Mouse (Mus musculus) lung, postnatal 0 days (tissue): ENCODE measurements at regions not wholly inside any gene's neighbourhood (a gene's known extent, or its start where the extent isn't known, plus 50 kb on each side); places are given as distances from the start of the nearest gene placed in this dataset.

Experiments used
- ATAC-seq: fragments of 200-750 bp; cut with Nextera tagmentation; 2 replicates; pipeline ENCODE4 v1.8.0; 2017; ENCODE audit warnings: moderate library complexity
- DNase-seq: peaks from one replicate; pipeline ENCODE4 v3.0.0-alpha.2; 2016; ENCODE audit warnings: low spot score
- H3K27ac ChIP-seq: fragments of 300-500 bp; sonication (generic); 2 replicates; pipeline ENCODE4 v1.5.1; 2014; ENCODE audit warnings: antibody characterized with exemption, mild to moderate bottlenecking, low read length, mixed read lengths
- H3K27me3 ChIP-seq: fragments of 300-500 bp; sonication (generic); replicated peaks from 2 replicates; pipeline ENCODE4 v1.6.1; 2014; ENCODE audit warnings: low read length, mixed read lengths; ENCODE audit not compliant: insufficient read depth
- H3K36me3 ChIP-seq: fragments of 300-500 bp; sonication (generic); 2 replicates; pipeline ENCODE4 v1.6.1; 2014; ENCODE audit warnings: low read length, mixed read lengths; ENCODE audit not compliant: insufficient read depth
- H3K4me1 ChIP-seq: fragments of 300-500 bp; sonication (generic); 2 replicates; pipeline ENCODE4 v1.6.1; 2014; ENCODE audit warnings: antibody characterized with exemption, low read depth, low read length, mixed read lengths; ENCODE audit not compliant: insufficient read depth
- H3K4me2 ChIP-seq: fragments of 300-500 bp; sonication (generic); replicated peaks from 2 replicates; pipeline ENCODE4 v1.6.1; 2014; ENCODE audit warnings: low read depth, mild to moderate bottlenecking, low read length, moderate library complexity, mixed read lengths
- H3K4me3 ChIP-seq: fragments of 300-500 bp; sonication (generic); 2 replicates; pipeline ENCODE4 v1.5.1; 2014; ENCODE audit warnings: low read depth, low read length
- H3K9ac ChIP-seq: fragments of 300-500 bp; sonication (generic); replicated peaks from 2 replicates; pipeline ENCODE4 v1.6.1; 2014; ENCODE audit warnings: low read depth, mild to moderate bottlenecking
- H3K9me3 ChIP-seq: fragments of 300-500 bp; sonication (generic); 2 replicates; pipeline ENCODE4 v1.6.1; 2016; ENCODE audit warnings: low read length, mixed read lengths
- CTCF ChIP-seq: IDR thresholded peaks from 2 replicates; pipeline ENCODE4 v1.5.1; 2016; ENCODE audit warnings: antibody characterized with exemption, mild to moderate bottlenecking
- EP300 ChIP-seq: IDR thresholded peaks from 2 replicates; pipeline ENCODE4 v1.6.1; 2016; ENCODE audit warnings: antibody characterized with exemption, mild to moderate bottlenecking, control low read depth
- WGBS: fragments of 180-500 bp; shearing (Covaris S2); extraction: QIAGEN DNeasy Blood & Tissue Kit; methylation state at CpG from one replicate; pipeline ENCODE4 v1.1.7; 2014; 5-methylcytosine and 5-hydroxymethylcytosine counted together

- peak; percentile 24 for DNase-seq
- no peaks in the 10 kb centered on the region for H3K9me3 ChIP-seq
- no peaks in the 10 kb centered on the region for H3K27me3 ChIP-seq
- no peaks in the 10 kb centered on the region for H3K4me1 ChIP-seq
- H3K27ac ChIP-seq: no peak overlapping the region
- no peak overlapping the region for H3K9ac ChIP-seq
- 66% methylated on average over 4 of the region's 4 CpGs for WGBS
- no peaks in the 10 kb centered on the region for H3K36me3 ChIP-seq
- no peak for TF ChIP-seq EP300
- no peak for TF ChIP-seq CTCF
- H3K4me3 ChIP-seq: no peak overlapping the region
- ATAC-seq: no peak
- no peak overlapping the region for H3K4me2 ChIP-seq
These were observed 144.8 kb upstream of the Ado start for GRCm38 (mm10) chr10:67693586-67693985.

- no peaks in the 10 kb centered on the region for H3K4me1 ChIP-seq
- WGBS: 89% methylated on average over 15 of the region's 15 CpGs
- ATAC-seq: no peak
These were observed 141.4 kb upstream of the Ado start for GRCm38 (mm10) chr10:67689944-67690670.

GRCm38 (mm10) chr10:67679382-67679781 lies 130.6 kb upstream of the Ado start:
- DNase-seq (no peak), ATAC-seq (no peak)
- H3K4me3 ChIP-seq: no peak overlapping the region
- no peak overlapping the region for H3K9ac ChIP-seq
- H3K4me2 ChIP-seq: no peak overlapping the region
- WGBS: 87% methylated on average over 4 of the region's 4 CpGs
- no peaks in the 10 kb centered on the region for H3K36me3 ChIP-seq
- H3K9me3 ChIP-seq: no peaks in the 10 kb centered on the region
- H3K27me3 ChIP-seq: no peaks in the 10 kb centered on the region
- no peaks in the 10 kb centered on the region for H3K4me1 ChIP-seq
- TF ChIP-seq EP300 (no peak), CTCF (no peak)
- no peak overlapping the region for H3K27ac ChIP-seq

More at GRCm38 (mm10) chr10:67689944-67690670, 141.4 kb upstream of the Ado start:
- Histone ChIP-seq H3K9ac (no peak overlapping the region), H3K27ac (no peak overlapping the region), H3K4me2 (no peak overlapping the region), H3K27me3 (no peaks in the 10 kb centered on the region), H3K4me3 (no peak overlapping the region), H3K36me3 (no peaks in the 10 kb centered on the region), H3K9me3 (no peaks in the 10 kb centered on the region)
- DNase-seq: peak; percentile 10
- TF ChIP-seq EP300: no peak
- no peak for TF ChIP-seq CTCF

- TF ChIP-seq CTCF: no peak
- no peak for TF ChIP-seq EP300
- WGBS: 80% methylated on average over 8 of the region's 8 CpGs
- no peak for ATAC-seq
These were observed 124.7 kb upstream of the Ado start for GRCm38 (mm10) chr10:67673450-67673849.

GRCm38 (mm10) chr10:67672281-67672680 lies 123.5 kb upstream of the Ado start:
- TF ChIP-seq CTCF (no peak), EP300 (no peak)
- Histone ChIP-seq H3K4me2 (no peak overlapping the region), H3K9me3 (no peaks in the 10 kb centered on the region), H3K36me3 (no peaks in the 10 kb centered on the region), H3K4me3 (no peak overlapping the region), H3K4me1 (no peaks in the 10 kb centered on the region), H3K27ac (no peak overlapping the region), H3K9ac (no peak overlapping the region), H3K27me3 (no peaks in the 10 kb centered on the region)
- WGBS: 59% methylated on average over 8 of the region's 8 CpGs
- DNase-seq (no peak), ATAC-seq (no peak)

More at GRCm38 (mm10) chr10:67673450-67673849, 124.7 kb upstream of the Ado start:
- Histone ChIP-seq H3K9ac (no peak overlapping the region), H3K36me3 (no peaks in the 10 kb centered on the region), H3K4me2 (no peak overlapping the region), H3K4me1 (no peaks in the 10 kb centered on the region), H3K9me3 (no peaks in the 10 kb centered on the region), H3K4me3 (no peak overlapping the region), H3K27ac (no peak overlapping the region), H3K27me3 (no peaks in the 10 kb centered on the region)
- DNase-seq: no peak

GRCm38 (mm10) chr10:67669066-67669465 lies 120.3 kb upstream of the Ado start:
- no peak for DNase-seq
- no peaks in the 10 kb centered on the region for H3K4me1 ChIP-seq
- H3K4me2 ChIP-seq: no peak overlapping the region
- WGBS: 86% methylated on average over 2 of the region's 2 CpGs
- no peak overlapping the region for H3K27ac ChIP-seq
- no peaks in the 10 kb centered on the region for H3K9me3 ChIP-seq
- H3K36me3 ChIP-seq: no peaks in the 10 kb centered on the region
- H3K4me3 ChIP-seq: no peak overlapping the region
- no peak overlapping the region for H3K9ac ChIP-seq
- no peaks in the 10 kb centered on the region for H3K27me3 ChIP-seq
- TF ChIP-seq EP300 (no peak), CTCF (no peak)
- ATAC-seq: no peak

- H3K27me3 ChIP-seq: no peaks in the 10 kb centered on the region
- H3K9ac ChIP-seq: no peak overlapping the region
- no peaks in the 10 kb centered on the region for H3K4me1 ChIP-seq
- no peak for ATAC-seq
- no peak overlapping the region for H3K4me3 ChIP-seq
- no peaks in the 10 kb centered on the region for H3K36me3 ChIP-seq
- no peaks in the 10 kb centered on the region for H3K9me3 ChIP-seq
- no peak overlapping the region for H3K4me2 ChIP-seq
- 52% methylated on average over 3 of the region's 3 CpGs for WGBS
- DNase-seq: no peak
- TF ChIP-seq EP300 (no peak), CTCF (no peak)
- no peak overlapping the region for H3K27ac ChIP-seq
These were observed 114.3 kb upstream of the Ado start for GRCm38 (mm10) chr10:67663028-67663427.
